Comparison of ENCODE assay signal across 22 mouse cellular contexts in genomic region chr12:39822671-39823070, GRCm38 (mm10).
DNase-seq lines count a peak whose midpoint lies in the region; ATAC-seq lines count a peak whose summit lies in the region.
"Had no signal": no experiment of that assay in that cellular context is flagged by ENCODE, and none has a peak within 500 bp of the region (broad histone marks: within the 10 kb centered on the region; RNA-seq: fewer than 3 reads in every experiment).

No protein-coding gene starts in this region.

- H3K27ac ChIP-seq in embryonic facial prominence, embryonic 13.5 days = 0 out of 2 replicates have a peak overlapping the region, but pooled peaks have one; percentile 11
- no peak overlapping the region for H3K27ac ChIP-seq in embryonic facial prominence, embryonic 10.5 days (replicated peaks)
- 0 out of 2 replicates have a peak overlapping the region, but pooled peaks have one; percentile 51 for H3K27ac ChIP-seq in embryonic facial prominence, embryonic 15.5 days (replicated peaks)
- H3K27ac ChIP-seq in forebrain, embryonic 14.5 days (ENCODE audit: low read depth, low read length) = no peak overlapping the region
- H3K27ac ChIP-seq in midbrain, embryonic 16.5 days (ENCODE audit: low read length) = no peak overlapping the region
- H3K27ac ChIP-seq: embryonic facial prominence, embryonic 12.5 days; forebrain, embryonic 15.5 days had no signal

- no peaks in the 10 kb centered on the region for H3K27me3 ChIP-seq in embryonic facial prominence, embryonic 13.5 days
- no peaks in the 10 kb centered on the region for H3K27me3 ChIP-seq in embryonic facial prominence, embryonic 10.5 days (replicated peaks; ENCODE audit: low read depth, poor library complexity, severe bottlenecking)
- H3K27me3 ChIP-seq in embryonic facial prominence, embryonic 15.5 days = no peaks in the 10 kb centered on the region
- H3K27me3 ChIP-seq in forebrain, embryonic 14.5 days (replicated peaks; ENCODE audit: control insufficient read depth, insufficient read depth, low read length) = no peaks in the 10 kb centered on the region
- H3K27me3 ChIP-seq in midbrain, embryonic 16.5 days (ENCODE audit: control insufficient read depth, insufficient read depth, low read depth, low read length) = no peaks in the 10 kb centered on the region
- H3K27me3 ChIP-seq: embryonic facial prominence, embryonic 12.5 days; forebrain, embryonic 15.5 days had no signal

- WGBS in embryonic facial prominence, embryonic 13.5 days = 55% methylated on average over 3 of the region's 3 CpGs
- WGBS in embryonic facial prominence, embryonic 10.5 days = 76% methylated on average over 3 of the region's 3 CpGs
- WGBS in embryonic facial prominence, embryonic 15.5 days = 40% methylated on average over 3 of the region's 3 CpGs
- WGBS in forebrain, embryonic 14.5 days = 85% methylated on average over 3 of the region's 3 CpGs
- WGBS in midbrain, embryonic 16.5 days = 78% methylated on average over 3 of the region's 3 CpGs

- no peak overlapping the region for H3K4me2 ChIP-seq in embryonic facial prominence, embryonic 13.5 days
- H3K4me2 ChIP-seq in embryonic facial prominence, embryonic 15.5 days (replicated peaks) = no peak overlapping the region
- no peak overlapping the region for H3K4me2 ChIP-seq in forebrain, embryonic 14.5 days (ENCODE audit: low read length)
- H3K4me2 ChIP-seq in midbrain, embryonic 16.5 days (ENCODE audit: low read length) = no peak overlapping the region
- H3K4me2 ChIP-seq: embryonic facial prominence, embryonic 12.5 days; forebrain, embryonic 15.5 days had no signal

- H3K9me3 ChIP-seq in embryonic facial prominence, embryonic 13.5 days = no peaks in the 10 kb centered on the region
- no peaks in the 10 kb centered on the region for H3K9me3 ChIP-seq in embryonic facial prominence, embryonic 10.5 days
- no peaks in the 10 kb centered on the region for H3K9me3 ChIP-seq in embryonic facial prominence, embryonic 15.5 days (replicated peaks)
- no peaks in the 10 kb centered on the region for H3K9me3 ChIP-seq in forebrain, embryonic 14.5 days (replicated peaks; ENCODE audit: control insufficient read depth, low read length)
- no peaks in the 10 kb centered on the region for H3K9me3 ChIP-seq in midbrain, embryonic 16.5 days (replicated peaks; ENCODE audit: control insufficient read depth, low read length, poor library complexity, severe bottlenecking)
- H3K9me3 ChIP-seq: embryonic facial prominence, embryonic 12.5 days; forebrain, embryonic 15.5 days had no signal

- no peak for DNase-seq in embryonic facial prominence, embryonic 10.5 days (ENCODE audit: low spot score)
- peak; percentile 56 for DNase-seq in gonadal fat pad, adult 2 months (ENCODE audit: low read depth)
- no peak for DNase-seq in forebrain, embryonic 14.5 days (ENCODE audit: low spot score)
- DNase-seq: adrenal gland, adult 2 months; adrenal gland, postnatal 10 days; adrenal gland, postnatal 25 days; B cell, adult 2 months; cerebellum, adult 11 months; cerebellum, adult 18-20 months; cerebellum, adult 8-10 months; cerebellum, adult 9-11 months; cerebellum, postnatal 14 days; cerebellum, postnatal 36 days; embryo, embryonic 11 days; forebrain, postnatal 0 days had no signal

- no peaks in the 10 kb centered on the region for H3K36me3 ChIP-seq in embryonic facial prominence, embryonic 13.5 days
- no peaks in the 10 kb centered on the region for H3K36me3 ChIP-seq in embryonic facial prominence, embryonic 10.5 days (replicated peaks)
- H3K36me3 ChIP-seq in embryonic facial prominence, embryonic 15.5 days = no peaks in the 10 kb centered on the region
- H3K36me3 ChIP-seq in forebrain, embryonic 14.5 days (ENCODE audit: control insufficient read depth, insufficient read depth, low read length) = no peaks in the 10 kb centered on the region
- no peaks in the 10 kb centered on the region for H3K36me3 ChIP-seq in midbrain, embryonic 16.5 days (ENCODE audit: control insufficient read depth, insufficient read depth, low read length)
- H3K36me3 ChIP-seq: embryonic facial prominence, embryonic 12.5 days; forebrain, embryonic 15.5 days had no signal

- H3K4me3 ChIP-seq in embryonic facial prominence, embryonic 13.5 days = no peak overlapping the region
- no peak overlapping the region for H3K4me3 ChIP-seq in embryonic facial prominence, embryonic 10.5 days
- H3K4me3 ChIP-seq in embryonic facial prominence, embryonic 15.5 days (replicated peaks) = no peak overlapping the region
- no peak overlapping the region for H3K4me3 ChIP-seq in forebrain, embryonic 14.5 days (ENCODE audit: low read depth, low read length)
- H3K4me3 ChIP-seq in midbrain, embryonic 16.5 days (ENCODE audit: low read depth, low read length) = no peak overlapping the region
- H3K4me3 ChIP-seq: embryonic facial prominence, embryonic 12.5 days; erythroblast, embryonic 14.5 days; forebrain, embryonic 15.5 days had no signal

- no peak overlapping the region for H3K9ac ChIP-seq in embryonic facial prominence, embryonic 13.5 days
- no peak overlapping the region for H3K9ac ChIP-seq in embryonic facial prominence, embryonic 15.5 days
- no peak overlapping the region for H3K9ac ChIP-seq in forebrain, embryonic 14.5 days (ENCODE audit: low read length)
- H3K9ac ChIP-seq in midbrain, embryonic 16.5 days (ENCODE audit: low read depth, low read length) = no peak overlapping the region
- H3K9ac ChIP-seq: embryonic facial prominence, embryonic 12.5 days; forebrain, embryonic 15.5 days; forebrain, postnatal 0 days had no signal

- ATAC-seq in embryonic facial prominence, embryonic 13.5 days (ENCODE audit: insufficient number of reproducible peaks, insufficient read depth, low FRiP score, low TSS enrichment, low read depth) = no peak
- no peak for ATAC-seq in embryonic facial prominence, embryonic 15.5 days (ENCODE audit: insufficient number of reproducible peaks, low FRiP score, low TSS enrichment, low read depth)
- no peak for ATAC-seq in forebrain, embryonic 14.5 days
- ATAC-seq in midbrain, embryonic 16.5 days = no peak
- ATAC-seq: CD4-positive, CD25-positive, alpha-beta regulatory T cell, adult 4 months; forebrain, embryonic 15.5 days; forebrain, postnatal 0 days had no signal

- H3K4me1 ChIP-seq in embryonic facial prominence, embryonic 13.5 days = no peaks in the 10 kb centered on the region
- no peaks in the 10 kb centered on the region for H3K4me1 ChIP-seq in embryonic facial prominence, embryonic 10.5 days
- no peaks in the 10 kb centered on the region for H3K4me1 ChIP-seq in embryonic facial prominence, embryonic 15.5 days
- no peaks in the 10 kb centered on the region for H3K4me1 ChIP-seq in forebrain, embryonic 14.5 days (ENCODE audit: control insufficient read depth, insufficient read depth, low read length)
- no peaks in the 10 kb centered on the region for H3K4me1 ChIP-seq in midbrain, embryonic 16.5 days (ENCODE audit: control insufficient read depth, insufficient read depth, low read length)
- H3K4me1 ChIP-seq: embryonic facial prominence, embryonic 12.5 days; forebrain, embryonic 15.5 days had no signal

Comparison
In these comparisons a context has a peak if more than half of its experiments do, and no peak if none do; other contexts are left out.
1. H3K27ac ChIP-seq: peak in embryonic facial prominence, embryonic 13.5 days (single experiment) and embryonic facial prominence, embryonic 15.5 days (single experiment); none in embryonic facial prominence, embryonic 10.5 days (single experiment), forebrain, embryonic 14.5 days (single experiment) and midbrain, embryonic 16.5 days (single experiment).